Mouse (Mus musculus): ENCODE measurements around the gene Vamp2. TPM values are rescaled to one million over a fixed set of nuclear protein-coding genes. Genes with fewer than 3 reads are reported as not detected.

The Vamp2 gene
- polyA plus RNA-seq (2015; fragmentation: Nextera tagmentation; extraction: Ambion mirVana): 45.0 and 50.6 TPM in 2 replicates

DNA sequence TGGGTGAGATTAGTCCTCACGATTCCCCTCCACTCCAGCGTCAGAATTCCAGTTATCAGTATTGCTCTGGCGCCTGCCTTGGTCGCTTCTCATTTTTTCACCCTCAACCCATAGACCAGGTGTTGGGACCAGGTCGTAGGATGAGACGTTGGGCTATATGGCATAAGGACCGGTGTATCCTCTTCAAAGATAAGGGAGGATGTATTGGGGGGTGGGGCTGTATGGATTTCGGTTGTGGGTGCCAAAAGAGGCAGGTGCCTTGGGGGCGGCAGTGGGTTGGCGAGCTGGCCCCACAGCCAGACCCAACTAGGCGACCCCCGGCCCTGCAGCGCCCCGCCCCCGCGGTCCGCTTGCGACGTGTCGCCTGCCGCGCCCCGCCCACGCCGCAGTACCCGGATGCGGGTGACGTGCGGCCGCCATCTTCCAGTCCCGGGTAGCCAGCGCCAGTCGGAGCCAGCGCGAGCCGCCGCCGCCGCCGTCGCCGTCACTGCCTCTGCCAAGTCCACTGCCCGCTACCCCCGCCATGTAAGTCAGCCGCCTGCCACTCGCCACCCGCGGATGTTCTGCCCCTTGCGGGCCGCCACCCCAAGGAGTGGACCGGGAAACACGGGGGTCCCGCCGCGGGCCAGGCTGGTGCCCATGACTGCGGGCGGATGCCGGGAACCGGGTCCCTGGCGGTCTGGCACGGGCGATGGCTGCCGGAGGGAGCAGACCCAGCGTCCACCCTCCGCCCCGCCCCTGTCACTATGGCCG lies at the start of gene Vamp2:
Vamp2 (plus strand) TSS at position 388 of the 753 bp plus-strand sequence.
- peak within 1 kb of the TSS; percentile 99 for H3K4me3 ChIP-seq (ENCODE audit: low read depth, low read length)
- H3K27ac ChIP-seq (ENCODE audit: low read length): peak within 1 kb of the TSS; percentile 97
- WGBS: 2% methylated on average over 50 of the region's 67 CpGs
- peaks cover 10% of the 10 kb centered on the region for H3K4me1 ChIP-seq (ENCODE audit: insufficient read depth, low read depth, low read length)
- DNase-seq (ENCODE audit: low spot score) (peak; percentile 92), ATAC-seq (peak; percentile 85)
- H3K9ac ChIP-seq (replicated peaks; ENCODE audit: low read depth): peak within 1 kb of the TSS; percentile 100
- H3K9me3 ChIP-seq (ENCODE audit: low read length): no peaks in the 10 kb centered on the region
- no peaks in the 10 kb centered on the region for H3K27me3 ChIP-seq (replicated peaks; ENCODE audit: insufficient read depth, low read length)
- TF ChIP-seq EP300 (IDR thresholded peaks at IDR 0.05) (no peak), CTCF (IDR thresholded peaks at IDR 0.05) (no peak)
- H3K36me3 ChIP-seq (ENCODE audit: insufficient read depth, low read length): 0 out of 2 replicates have a peak, but pooled peaks cover 4% of the 10 kb centered on the region
- peak within 1 kb of the TSS; percentile 91 for H3K4me2 ChIP-seq (replicated peaks; ENCODE audit: low read depth, low read length)

- TF ChIP-seq CTCF (IDR thresholded peaks at IDR 0.05) (peak; percentile 6; the same call in 1 of the 2 replicates), EP300 (IDR thresholded peaks at IDR 0.05) (no peak)
- ATAC-seq (peak; percentile 78), DNase-seq (ENCODE audit: low spot score) (peak; percentile 96)
- peak within 1 kb of the TSS; percentile 58 for H3K27ac ChIP-seq (ENCODE audit: low read length)
- H3K9me3 ChIP-seq (ENCODE audit: low read length): no peaks in the 10 kb centered on the region
- H3K27me3 ChIP-seq (replicated peaks; ENCODE audit: insufficient read depth, low read length): no peaks in the 10 kb centered on the region
- no peaks in the 10 kb centered on the region for H3K36me3 ChIP-seq (ENCODE audit: insufficient read depth, low read length)
- no peaks in the 10 kb centered on the region for H3K4me1 ChIP-seq (ENCODE audit: insufficient read depth, low read depth, low read length)
- peak within 1 kb of the TSS; percentile 99 for H3K4me2 ChIP-seq (replicated peaks; ENCODE audit: low read depth, low read length)
- peak within 1 kb of the TSS; percentile 79 for H3K4me3 ChIP-seq (ENCODE audit: low read depth, low read length)
- peak within 1 kb of the TSS; percentile 33 for H3K9ac ChIP-seq (replicated peaks; ENCODE audit: low read depth)
- WGBS: under 1% methylated on average over 48 of the region's 54 CpGs
These were observed 42.5 kb upstream of the Vamp2 start, which contains the start of gene Aurkb for GRCm38 (mm10) chr11:69045531-69046394. Aurkb (plus strand) TSS chr11:69045647.

- Histone ChIP-seq H3K4me2 (replicated peaks; ENCODE audit: low read depth, low read length) (peak overlapping the region; percentile 99), H3K4me3 (ENCODE audit: low read depth, low read length) (peak overlapping the region; percentile 79), H3K27ac (ENCODE audit: low read length) (no peak overlapping the region), H3K9me3 (ENCODE audit: low read length) (no peaks in the 10 kb centered on the region), H3K27me3 (replicated peaks; ENCODE audit: insufficient read depth, low read length) (no peaks in the 10 kb centered on the region), H3K36me3 (ENCODE audit: insufficient read depth, low read length) (no peaks in the 10 kb centered on the region), H3K9ac (replicated peaks; ENCODE audit: low read depth) (peak overlapping the region; percentile 33), H3K4me1 (ENCODE audit: insufficient read depth, low read depth, low read length) (no peaks in the 10 kb centered on the region)
- ATAC-seq (no peak), DNase-seq (ENCODE audit: low spot score) (no peak)
- no peak for TF ChIP-seq CTCF (IDR thresholded peaks at IDR 0.05)
- TF ChIP-seq EP300 (IDR thresholded peaks at IDR 0.05): no peak
- WGBS: 6% methylated on average over 9 of the region's 9 CpGs
These were observed 41.9 kb upstream of the Vamp2 start for GRCm38 (mm10) chr11:69046395-69046774.

- Histone ChIP-seq H3K9ac (replicated peaks; ENCODE audit: low read depth) (no peak overlapping the region), H3K4me2 (replicated peaks; ENCODE audit: low read depth, low read length) (no peak overlapping the region), H3K4me1 (ENCODE audit: insufficient read depth, low read depth, low read length) (no peaks in the 10 kb centered on the region), H3K36me3 (ENCODE audit: insufficient read depth, low read length) (no peaks in the 10 kb centered on the region), H3K27me3 (replicated peaks; ENCODE audit: insufficient read depth, low read length) (no peaks in the 10 kb centered on the region), H3K9me3 (ENCODE audit: low read length) (no peaks in the 10 kb centered on the region), H3K27ac (ENCODE audit: low read length) (no peak overlapping the region), H3K4me3 (ENCODE audit: low read depth, low read length) (no peak overlapping the region)
- TF ChIP-seq EP300 (IDR thresholded peaks at IDR 0.05) (no peak), CTCF (IDR thresholded peaks at IDR 0.05) (no peak)
- 73% methylated on average over 12 of the region's 12 CpGs for WGBS
- DNase-seq (ENCODE audit: low spot score) (no peak), ATAC-seq (no peak)
These were observed 40.7 kb upstream of the Vamp2 start for GRCm38 (mm10) chr11:69047592-69047991.

GRCm38 (mm10) chr11:69048151-69048550 lies 40.1 kb upstream of the Vamp2 start:
- 77% methylated on average over 14 of the region's 14 CpGs for WGBS
- Histone ChIP-seq H3K27me3 (replicated peaks; ENCODE audit: insufficient read depth, low read length) (no peaks in the 10 kb centered on the region), H3K9me3 (ENCODE audit: low read length) (no peaks in the 10 kb centered on the region), H3K4me3 (ENCODE audit: low read depth, low read length) (no peak overlapping the region), H3K27ac (ENCODE audit: low read length) (no peak overlapping the region), H3K36me3 (ENCODE audit: insufficient read depth, low read length) (no peaks in the 10 kb centered on the region), H3K4me1 (ENCODE audit: insufficient read depth, low read depth, low read length) (no peaks in the 10 kb centered on the region), H3K9ac (replicated peaks; ENCODE audit: low read depth) (no peak overlapping the region), H3K4me2 (replicated peaks; ENCODE audit: low read depth, low read length) (no peak overlapping the region)
- ATAC-seq (no peak), DNase-seq (ENCODE audit: low spot score) (no peak)
- TF ChIP-seq CTCF (IDR thresholded peaks at IDR 0.05) (no peak), EP300 (IDR thresholded peaks at IDR 0.05) (no peak)

DNA sequence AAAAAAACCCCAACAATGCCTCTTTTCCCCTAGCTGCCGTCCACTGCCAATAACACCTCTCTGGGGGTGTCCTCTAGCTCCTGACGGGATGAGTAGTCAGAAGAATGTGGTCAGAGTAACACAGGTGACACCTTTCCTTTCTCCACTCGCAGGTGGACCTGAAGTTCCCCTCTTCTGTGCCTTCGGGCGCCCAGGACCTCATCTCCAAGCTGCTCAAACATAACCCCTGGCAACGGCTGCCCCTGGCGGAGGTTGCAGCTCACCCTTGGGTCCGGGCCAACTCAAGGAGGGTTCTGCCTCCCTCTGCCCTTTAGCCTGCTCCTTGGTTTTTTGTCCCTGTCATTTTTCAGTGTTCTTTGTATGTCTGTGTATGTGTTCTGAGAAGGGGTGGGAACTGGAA lies 37.5 kb upstream of the Vamp2 start:
- Histone ChIP-seq H3K36me3 (ENCODE audit: insufficient read depth, low read length) (no peaks in the 10 kb centered on the region), H3K9me3 (ENCODE audit: low read length) (no peaks in the 10 kb centered on the region), H3K9ac (replicated peaks; ENCODE audit: low read depth) (no peak overlapping the region), H3K4me2 (replicated peaks; ENCODE audit: low read depth, low read length) (no peak overlapping the region), H3K27ac (ENCODE audit: low read length) (no peak overlapping the region), H3K4me1 (ENCODE audit: insufficient read depth, low read depth, low read length) (no peaks in the 10 kb centered on the region), H3K27me3 (replicated peaks; ENCODE audit: insufficient read depth, low read length) (no peaks in the 10 kb centered on the region), H3K4me3 (ENCODE audit: low read depth, low read length) (no peak overlapping the region)
- no peak for ATAC-seq
- 74% methylated on average over 8 of the region's 8 CpGs for WGBS
- DNase-seq (ENCODE audit: low spot score): no peak
- no peak for TF ChIP-seq EP300 (IDR thresholded peaks at IDR 0.05)
- TF ChIP-seq CTCF (IDR thresholded peaks at IDR 0.05): no peak
